Mouse (Mus musculus): ENCODE measurements at regions not wholly inside any gene's neighbourhood (a gene's known extent, or its start where the extent isn't known, plus 50 kb on each side); places are given as distances from the start of the nearest gene placed in this dataset.

- no peak for DNase-seq
- intact Hi-C loops (cut with DNase I), result loop anchor here (2.0 to 10.0 kb wide), 2 partner anchors 260 to 676 kb away; no protein-coding TSS in a partner anchor
Observed at GRCm38 (mm10) chr9:79044344-79044743, 429.0 kb downstream of the Cd109 start.

DNA sequence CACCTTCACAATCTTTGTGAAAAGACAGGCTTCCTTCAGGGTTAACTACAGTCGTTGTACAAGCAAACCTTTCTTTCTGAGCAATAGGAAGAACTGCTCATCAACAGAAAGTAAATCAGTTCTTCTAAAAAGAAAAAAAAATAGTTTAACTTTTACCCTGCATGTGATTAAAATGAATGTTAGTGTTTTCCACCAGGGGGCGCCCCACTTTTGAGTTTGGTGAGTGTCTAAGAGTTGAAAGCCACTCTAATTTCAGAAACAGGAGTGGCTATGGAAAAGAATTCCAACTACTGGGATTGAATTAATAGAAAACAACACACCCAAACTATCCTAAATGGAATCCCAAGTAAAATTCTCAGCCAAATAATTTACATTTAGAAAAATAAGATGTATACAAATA, 430.0 kb downstream of the Cd109 start:
- DNase-seq, result peak; percentile 8 to 41
- intact Hi-C loops (cut with DNase I), result loop anchor here (2.0 to 10.0 kb wide), 2 partner anchors 261 to 675 kb away; no protein-coding TSS in a partner anchor

GRCm38 (mm10) chr9:79071961-79072360, 456.6 kb downstream of the Cd109 start:
- intact Hi-C loops (cut with DNase I), result no loop called here
- DNase-seq, result no peak

- intact Hi-C loops (cut with DNase I), result loop anchor here (1.0 kb wide), 1 partner anchor 612 kb away; no protein-coding TSS in a partner anchor
- no peak for DNase-seq
Observed at GRCm38 (mm10) chr9:79109611-79110010, 494.3 kb downstream of the Cd109 start.

- intact Hi-C loops (cut with DNase I), result no loop called here
- no peak for DNase-seq
Observed at GRCm38 (mm10) chr9:79111326-79111725, 496.0 kb downstream of the Cd109 start.

GRCm38 (mm10) chr9:79140970-79141369, 525.6 kb downstream of the Cd109 start:
- intact Hi-C loops (cut with DNase I), result no loop called here
- no peak for DNase-seq

GRCm38 (mm10) chr9:79146004-79146403, 530.7 kb downstream of the Cd109 start:
- intact Hi-C loops (cut with DNase I), result no loop called here
- no peak for DNase-seq

GRCm38 (mm10) chr9:79165596-79165995, 550.2 kb downstream of the Cd109 start:
- intact Hi-C loops (cut with DNase I), result no loop called here
- no peak for DNase-seq

DNA sequence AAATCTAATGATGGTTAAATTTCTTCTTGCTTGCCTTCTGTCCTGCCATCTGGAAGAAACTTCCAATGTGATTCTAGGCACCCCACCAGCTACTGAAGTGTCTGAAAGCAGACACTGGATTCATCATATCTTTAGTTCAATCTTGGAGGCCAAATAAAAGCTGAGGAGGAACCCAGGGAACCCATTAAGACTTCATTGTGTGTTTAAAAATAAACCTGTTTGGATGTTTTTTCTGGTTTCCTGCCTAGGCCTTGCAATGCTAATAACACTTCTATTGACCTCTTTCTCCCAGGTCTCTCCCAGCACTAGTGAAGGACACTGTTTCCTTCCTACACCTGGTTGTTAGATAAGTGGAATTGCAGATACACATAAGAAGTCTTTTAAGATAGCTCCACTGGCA, 545.6 kb downstream of the Col12a1 start:
- intact Hi-C loops (cut with DNase I), result no loop called here
- DNase-seq, result no peak

- no peak for DNase-seq
- intact Hi-C loops (cut with DNase I), result no loop called here
Observed at GRCm38 (mm10) chr9:79179954-79180353, 538.7 kb downstream of the Col12a1 start.

DNA sequence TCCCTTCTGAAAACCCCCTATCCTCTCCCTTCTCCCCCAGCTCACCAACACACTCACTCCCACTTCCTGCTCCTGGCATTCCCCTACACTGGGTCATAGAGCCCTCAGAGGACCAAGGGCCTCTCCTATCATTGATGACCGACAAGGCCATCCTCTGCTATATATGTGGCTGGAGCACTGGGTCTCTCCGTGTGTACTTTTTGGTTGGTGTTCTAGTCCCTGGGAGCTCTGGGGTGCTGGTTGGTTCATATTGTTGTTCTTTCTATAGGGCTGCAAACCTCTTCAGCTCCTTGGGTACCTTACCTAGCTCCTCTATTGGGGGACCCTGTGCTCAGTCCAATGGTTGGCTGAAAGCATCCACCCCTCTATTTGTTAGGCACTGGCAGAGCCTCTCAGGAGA, 523.2 kb downstream of the Col12a1 start:
- DNase-seq, result no peak
- intact Hi-C loops (cut with DNase I), result no loop called here

GRCm38 (mm10) chr9:79201755-79202154, 516.9 kb downstream of the Col12a1 start:
- intact Hi-C loops (cut with DNase I), result no loop called here
- DNase-seq, result no peak

DNA sequence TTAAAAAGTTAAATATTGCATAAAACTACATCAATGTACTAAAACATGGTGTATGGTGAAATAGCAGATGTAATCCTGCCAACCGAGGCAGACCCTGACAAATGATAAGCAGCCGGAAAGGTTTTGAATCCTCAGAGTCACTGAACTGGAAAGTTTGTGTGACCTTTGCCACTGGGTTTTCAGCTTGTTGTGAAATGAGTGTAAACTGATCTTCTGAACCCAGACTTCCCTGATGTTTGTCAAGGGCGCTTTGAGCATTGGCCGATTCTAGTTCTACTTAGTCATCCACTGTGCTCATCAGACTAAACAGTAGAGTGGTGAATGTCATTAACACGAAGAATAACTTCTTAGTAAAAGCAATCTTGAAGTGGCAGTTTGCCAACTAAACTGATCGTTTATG, 505.3 kb downstream of the Col12a1 start:
- intact Hi-C loops (cut with DNase I), result no loop called here
- no peak for DNase-seq

DNA sequence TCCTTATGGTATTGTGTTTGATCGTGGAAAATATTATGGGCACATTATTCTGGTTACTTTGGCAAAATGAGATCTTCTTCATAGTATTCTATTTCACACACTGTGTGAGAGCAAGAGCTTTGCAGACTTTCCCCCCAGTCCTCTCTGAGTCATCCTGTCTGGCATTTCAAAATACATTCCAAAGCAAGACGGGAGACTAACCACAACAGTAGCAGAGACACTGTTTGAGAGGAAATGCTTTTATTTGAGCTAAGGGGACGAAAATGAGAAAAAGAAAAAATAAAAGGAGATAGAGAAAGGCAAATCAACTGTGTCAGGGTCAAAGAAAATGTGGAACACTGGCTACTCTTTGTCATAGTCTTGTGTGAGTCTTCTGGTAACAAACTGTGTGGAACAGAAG, 502.6 kb downstream of the Col12a1 start:
- no peak for DNase-seq
- intact Hi-C loops (cut with DNase I), result no loop called here

DNA sequence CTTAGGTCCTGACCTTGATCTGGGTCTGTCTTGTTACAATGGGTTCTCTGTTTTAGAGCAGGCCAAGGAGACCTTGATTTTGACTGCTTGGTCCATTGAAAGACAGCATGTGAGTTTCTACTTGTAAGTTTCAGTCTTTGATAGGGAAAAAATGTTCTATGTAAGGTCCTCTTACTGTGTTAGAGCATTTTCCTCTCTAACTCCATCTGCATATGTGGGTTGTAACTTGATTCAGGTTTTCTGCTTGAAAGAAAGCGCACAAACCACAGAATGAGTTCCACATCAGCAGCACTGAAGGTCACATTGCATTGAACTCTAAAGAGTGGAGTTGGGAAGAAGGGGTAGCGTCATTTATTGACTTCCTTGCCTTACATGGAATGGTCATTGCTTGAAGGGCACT, 502.2 kb downstream of the Col12a1 start:
- intact Hi-C loops (cut with DNase I), result no loop called here

DNA sequence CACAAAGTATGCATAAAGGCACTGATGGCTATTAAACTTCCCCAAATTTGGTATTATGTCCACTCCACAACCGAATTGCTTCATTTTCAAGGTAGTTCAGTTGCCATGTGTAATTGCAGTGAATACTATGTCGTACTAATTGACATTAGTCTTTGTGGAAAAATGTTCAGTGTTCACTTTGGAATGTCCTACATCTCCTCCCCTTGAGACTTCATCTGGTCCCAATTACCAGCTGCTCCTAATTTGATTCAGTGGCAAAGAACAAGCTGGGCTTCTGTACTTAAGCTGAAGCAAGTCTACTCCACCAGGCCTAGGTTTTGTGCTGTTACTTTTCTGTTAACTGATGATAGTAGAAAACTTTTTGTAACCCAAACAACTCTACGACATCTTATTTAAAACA, 485.6 kb downstream of the Col12a1 start:
- DNase-seq, result no peak
- intact Hi-C loops (cut with DNase I), result no loop called here

More for the DNA sequence above, 502.2 kb downstream of the Col12a1 start:
- DNase-seq, result no peak

GRCm38 (mm10) chr9:79233751-79234150, 484.9 kb downstream of the Col12a1 start:
- intact Hi-C loops (cut with DNase I), result no loop called here
- no peak for DNase-seq

GRCm38 (mm10) chr9:79269646-79270213, 448.9 kb downstream of the Col12a1 start:
- intact Hi-C loops (cut with DNase I), result no loop called here
- DNase-seq, result no peak

GRCm38 (mm10) chr9:79270256-79270655, 448.4 kb downstream of the Col12a1 start:
- peak; percentile 22 to 32 for DNase-seq
- intact Hi-C loops (cut with DNase I), result no loop called here

DNA sequence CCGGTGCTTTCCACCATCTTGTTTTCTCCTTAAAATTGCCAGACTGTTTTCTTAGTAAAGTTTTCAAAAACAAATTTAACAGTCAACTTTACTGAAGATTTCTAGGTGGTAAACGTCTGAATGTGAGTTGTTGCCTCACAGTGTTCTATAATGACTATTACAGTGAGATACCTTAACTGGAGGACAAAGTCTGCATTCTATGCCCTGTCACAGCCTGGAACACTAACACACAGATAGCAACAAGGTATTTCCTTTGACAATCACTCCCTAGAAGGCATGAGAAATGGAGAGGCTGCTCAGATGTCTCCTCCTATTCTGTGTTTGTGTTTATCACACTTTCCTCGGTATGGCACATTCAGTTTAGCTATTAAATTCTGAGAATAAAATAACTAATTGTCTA, 430.8 kb downstream of the Col12a1 start:
- no peak for DNase-seq
- intact Hi-C loops (cut with DNase I), result no loop called here

- no peak for DNase-seq
- intact Hi-C loops (cut with DNase I), result no loop called here
Observed at GRCm38 (mm10) chr9:79295306-79295705, 423.3 kb downstream of the Col12a1 start.

GRCm38 (mm10) chr9:79301580-79301979, 417.1 kb downstream of the Col12a1 start:
- no peak for DNase-seq
- intact Hi-C loops (cut with DNase I), result no loop called here

DNA sequence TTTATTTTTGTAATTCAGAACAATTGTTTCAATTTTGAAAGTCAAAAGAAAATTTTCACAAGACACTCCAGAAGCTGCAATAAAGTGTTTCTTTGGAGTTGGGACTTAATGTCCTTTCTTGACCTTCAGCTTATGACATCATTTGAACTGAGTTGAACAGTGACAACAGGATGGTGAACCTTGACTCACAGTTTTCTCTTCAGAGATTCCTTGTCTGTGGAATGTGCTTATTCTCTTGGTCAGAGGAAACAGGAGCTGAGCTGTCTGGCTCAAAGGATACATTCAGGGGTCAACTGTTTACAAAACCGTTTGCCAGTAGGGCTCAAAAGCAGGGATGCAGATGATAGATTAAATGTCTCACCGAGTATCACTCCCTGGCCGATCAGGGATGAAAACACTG, 408.0 kb downstream of the Col12a1 start:
- intact Hi-C loops (cut with DNase I), result no loop called here
- DNase-seq, result no peak

Measured in heart, postnatal 36 days (tissue).